Mouse (Mus musculus) erythroblast, adult 5-6 weeks (primary cell): Measurements from ENCODE around the gene Zfp248. TPM values are rescaled to one million over a fixed set of nuclear protein-coding genes. Genes with fewer than 3 reads are reported as not detected.

ENCODE experiments used
- ATAC-seq: replicated peaks from 2 replicates; pipeline ENCODE4 v1.8.0; 2016; ENCODE audit warnings: moderate number of reproducible peaks, mild to moderate bottlenecking, moderate TSS enrichment, inconsistent platforms; ENCODE audit not compliant: poor library complexity, low FRiP score, severe bottlenecking
- total RNA-seq, 2 experiments: library from RNA; stranded (forward) in 1 of 2; stranded (reverse) in 1 of 2; fragments of 150-400 nt in 1 of 2; fragments of 200-764, 138-1000 nt in 1 of 2; gene quantifications; 2 replicates each; pipeline versions ENCODE4 v1.2.3 to v1.2.4; 2015 to 2017; ENCODE audit warnings: low replicate concordance in 2 of 2

Gene Zfp248
- total RNA-seq (2015; ENCODE audit: low replicate concordance) (not detected in 2 replicates), total RNA-seq (2017; ENCODE audit: low replicate concordance) (0.56 TPM in 1 of 2 replicates, not detected in the other)

- peak; percentile 60 for ATAC-seq
These were observed at the start of gene Zfp248 for GRCm38 (mm10) chr6:118455042-118455631. Gene Zfp248 (minus strand): TSS chr6:118455528.

GRCm38 (mm10) chr6:118499010-118499409 lies 43.7 kb upstream of the Zfp248 start:
- no peak for ATAC-seq

GRCm38 (mm10) chr6:118482125-118482524 lies 26.8 kb upstream of the Zfp248 start:
- ATAC-seq = no peak

GRCm38 (mm10) chr6:118478957-118479708 lies 23.8 kb upstream of the Zfp248 start, which contains the start of gene Zfp9:
Gene Zfp9 (minus strand): TSS chr6:118479320.
- ATAC-seq = no peak

- ATAC-seq = no peak
These were observed 22.8 kb upstream of the Zfp248 start for GRCm38 (mm10) chr6:118477875-118478785.

- no peak for ATAC-seq
These were observed 6.9 kb upstream of the Zfp248 start for GRCm38 (mm10) chr6:118462069-118462705.

- ATAC-seq = no peak
These were observed 2.4 kb upstream of the Zfp248 start for GRCm38 (mm10) chr6:118457726-118458125.

- ATAC-seq = no peak
These were observed 876 bp downstream of the Zfp248 start for GRCm38 (mm10) chr6:118454452-118454851.

- no peak for ATAC-seq
These were observed 23.8 kb downstream of the Zfp248 start for GRCm38 (mm10) chr6:118431502-118431901.

- ATAC-seq = no peak
These were observed 28.7 kb downstream of the Zfp248 start for GRCm38 (mm10) chr6:118426666-118427065.

- ATAC-seq = peak; percentile 97
These were observed 36.0 kb downstream of the Zfp248 start, which contains the start of gene Bms1 for GRCm38 (mm10) chr6:118419050-118419920. Gene Bms1 (minus strand): TSS chr6:118419474.

GRCm38 (mm10) chr6:118410428-118410827 lies 44.9 kb downstream of the Zfp248 start:
- ATAC-seq = no peak

- ATAC-seq = no peak
These were observed 46.8 kb downstream of the Zfp248 start for GRCm38 (mm10) chr6:118408510-118408909.

- no peak for ATAC-seq
These were observed 48.9 kb downstream of the Zfp248 start for GRCm38 (mm10) chr6:118406421-118406820.

- no peak for ATAC-seq
These were observed 64.6 kb downstream of the Zfp248 start for GRCm38 (mm10) chr6:118390746-118391145.

- ATAC-seq = no peak
These were observed 69.4 kb downstream of the Zfp248 start for GRCm38 (mm10) chr6:118385962-118386361.

- ATAC-seq = no peak
These were observed 74.1 kb downstream of the Zfp248 start for GRCm38 (mm10) chr6:118381234-118381633.

- no peak for ATAC-seq
These were observed 74.7 kb downstream of the Zfp248 start for GRCm38 (mm10) chr6:118380630-118381029.
